Mouse (Mus musculus) lung, postnatal 36 days (tissue): Measurements from ENCODE around the gene Gm15056.

Experiments
- DNase-seq: peaks from one replicate; pipeline ENCODE4 v3.0.0; 2022; ENCODE audit warnings: mixed read lengths

Gene Gm15056

DNA sequence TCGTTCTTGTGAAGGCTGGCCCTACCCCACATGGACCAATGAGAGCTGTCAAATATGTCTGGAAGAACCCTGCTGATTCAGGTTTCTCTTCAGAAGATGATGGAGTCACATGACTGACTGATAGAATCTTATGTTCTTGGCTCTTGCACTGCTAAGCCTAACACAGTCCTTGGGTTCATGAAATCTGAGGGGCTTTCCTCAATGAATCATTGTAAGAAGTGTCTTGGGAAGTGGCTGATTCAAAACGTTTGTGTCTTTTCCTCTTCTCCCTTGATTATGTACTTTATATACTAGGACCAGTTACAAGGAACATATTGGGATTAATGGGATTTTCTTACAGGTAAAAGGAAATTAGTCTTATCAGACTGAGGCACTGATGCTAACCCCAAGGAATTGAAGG is at the start of gene Gm15056:
Gene Gm15056, minus strand, starts transcription at position 101 of the 400 bp plus-strand sequence.
- DNase-seq, result no peak

DNA sequence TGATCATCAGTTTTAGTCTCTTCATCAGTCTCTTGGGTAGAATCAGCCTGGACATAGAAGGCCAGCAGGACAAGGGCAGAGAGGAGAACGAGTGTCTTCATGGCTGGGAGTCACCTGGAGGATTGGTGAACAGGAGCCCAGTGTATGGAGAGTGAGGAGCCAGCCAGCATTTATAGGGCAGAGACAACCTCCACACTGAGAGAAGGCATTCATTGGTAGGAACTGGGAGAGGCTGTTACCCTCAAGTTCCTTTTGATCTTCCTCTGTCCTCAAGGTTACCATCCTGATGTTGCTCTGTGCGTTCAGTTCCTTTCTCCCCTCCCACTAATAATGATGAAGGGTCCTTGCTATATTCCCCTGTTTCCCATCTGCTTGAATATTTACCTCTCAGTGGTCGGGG is 42.2 kb upstream of the Gm15056 start, which contains the start of gene AY761185:
Gene AY761185, minus strand, starts transcription at position 101 of the 400 bp plus-strand sequence.
- no peak for DNase-seq

DNA sequence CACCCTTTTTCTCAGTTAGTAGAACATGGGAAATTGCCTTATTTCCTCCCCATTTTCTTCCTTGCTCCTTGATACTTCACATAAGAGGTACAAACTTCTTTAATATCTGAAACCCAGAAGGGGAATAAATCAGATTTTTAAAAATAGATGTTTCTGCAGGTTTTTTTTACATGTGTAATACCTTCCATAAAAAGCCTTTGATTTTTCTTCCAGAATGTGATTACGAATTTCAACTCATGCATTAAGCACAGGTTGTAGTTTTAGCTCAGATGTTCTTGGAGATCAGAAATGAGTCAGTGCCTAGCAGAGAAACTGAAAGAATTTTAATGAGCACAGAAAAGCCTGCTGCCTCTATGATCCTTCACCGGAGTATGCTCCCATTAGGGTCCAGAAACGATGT is 19.5 kb upstream of the Gm15056 start, which contains the start of gene Gm6040:
Gene Gm6040, minus strand, starts transcription at position 101 of the 400 bp plus-strand sequence.
- DNase-seq, result no peak

DNA sequence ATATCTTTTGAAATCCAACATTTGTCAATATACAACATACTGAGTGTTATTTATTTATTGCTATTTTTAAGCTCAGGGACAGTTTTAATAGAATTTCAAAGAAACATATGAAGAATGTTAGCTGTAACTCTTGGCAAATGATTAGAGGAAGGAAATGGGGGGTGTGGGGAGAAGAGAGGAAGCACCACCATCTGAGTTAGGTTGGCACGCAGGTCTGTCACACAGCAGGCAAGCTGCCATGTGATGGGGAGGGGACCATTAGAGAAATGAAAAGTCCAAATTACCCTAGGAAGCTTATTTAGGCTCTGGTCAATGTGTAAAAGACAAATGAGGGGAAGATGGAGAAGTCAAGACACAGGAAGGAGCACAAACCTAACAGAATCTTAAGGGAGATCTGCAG is 9.9 kb upstream of the Gm15056 start:
- peak; percentile 6 for DNase-seq

DNA sequence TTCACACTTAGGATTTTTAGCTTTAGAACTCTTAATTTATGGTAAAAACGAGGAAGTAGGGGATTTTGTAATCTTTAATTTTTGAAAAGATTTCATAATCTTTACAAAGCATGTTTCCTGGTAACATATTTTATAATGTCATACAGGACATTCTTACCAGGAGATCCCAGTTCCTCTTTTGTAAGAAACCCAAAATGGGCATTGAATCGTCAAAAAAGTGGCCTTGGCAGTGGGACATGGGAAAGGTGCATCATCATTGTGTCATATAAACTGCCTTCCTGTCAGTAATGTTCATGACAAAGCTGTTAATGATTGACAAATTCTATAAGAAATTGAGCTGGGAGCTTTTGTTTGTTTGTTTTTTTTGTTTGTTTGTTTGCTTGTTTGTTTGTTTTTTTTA is 5.8 kb upstream of the Gm15056 start:
- no peak for DNase-seq

DNA sequence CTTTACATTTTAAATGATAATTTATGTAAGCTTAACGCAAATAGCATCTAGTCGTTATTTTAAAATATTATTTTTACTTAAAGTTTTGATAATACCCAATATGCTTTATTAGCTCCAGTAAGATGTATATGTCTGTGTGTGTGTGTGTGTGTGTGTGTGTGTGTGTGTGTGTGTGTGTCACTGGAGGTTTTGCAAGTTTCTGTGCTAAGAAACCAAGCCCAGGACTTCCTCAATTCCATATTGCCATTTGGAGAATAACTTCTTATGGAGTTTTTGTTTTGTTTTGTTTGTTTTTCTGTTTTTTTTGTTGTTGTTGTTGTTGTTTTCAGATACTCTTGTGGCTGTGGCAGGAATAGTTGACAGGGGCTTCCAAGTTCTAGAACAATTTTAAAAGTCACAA is 4.7 kb upstream of the Gm15056 start:
- no peak for DNase-seq

DNA sequence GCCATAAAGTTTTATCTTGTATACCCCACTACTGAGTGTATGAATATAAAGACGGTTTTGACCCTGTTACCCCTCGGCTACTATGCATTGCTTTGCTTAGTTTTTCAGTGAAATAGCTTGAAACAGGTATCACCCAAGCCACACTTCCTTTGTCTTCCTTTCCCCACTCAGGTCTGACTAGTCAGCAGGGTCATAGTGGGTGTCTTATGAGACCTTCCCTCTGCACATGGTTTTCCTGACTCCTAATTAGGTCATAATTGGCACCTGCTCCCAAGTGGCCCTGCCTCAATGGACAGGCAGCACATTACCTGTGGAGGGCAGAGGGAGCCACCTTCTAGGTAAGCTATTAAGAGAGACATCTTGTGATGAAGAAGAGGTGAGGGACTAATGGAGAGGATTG is 10.1 kb downstream of the Gm15056 start, which contains the start of gene Defb33:
Gene Defb33, plus strand, starts transcription at position 301 of the 400 bp plus-strand sequence.
- DNase-seq, result no peak

DNA sequence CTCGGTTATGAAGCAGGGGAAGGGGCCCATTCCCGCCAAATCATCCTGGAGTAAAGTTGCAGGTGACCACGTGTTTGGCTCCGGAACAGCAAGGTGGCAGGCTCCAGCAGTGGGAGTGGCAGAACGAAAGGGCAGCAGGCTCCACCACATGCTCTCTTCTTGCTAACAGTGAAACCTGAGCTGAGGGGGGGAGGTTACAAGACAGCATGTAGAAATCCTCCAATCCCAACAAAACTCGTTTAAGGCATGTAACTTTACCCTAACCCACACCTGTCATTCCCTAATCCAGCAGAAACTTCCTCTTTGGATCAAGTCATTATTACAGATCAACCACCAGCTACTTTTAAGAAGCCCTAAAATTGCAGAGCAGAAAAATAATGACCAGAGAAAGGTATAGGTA is 27.8 kb downstream of the Gm15056 start:
- DNase-seq, result no peak
